Mouse (Mus musculus) T-cell, adult 2 months (primary cell): ENCODE measurements around the gene Foxp1.

Experiments used
- DNase-seq: peaks from one replicate; pipeline ENCODE4 v3.0.0; 2022; ENCODE audit warnings: low spot score

Foxp1 gene

DNA sequence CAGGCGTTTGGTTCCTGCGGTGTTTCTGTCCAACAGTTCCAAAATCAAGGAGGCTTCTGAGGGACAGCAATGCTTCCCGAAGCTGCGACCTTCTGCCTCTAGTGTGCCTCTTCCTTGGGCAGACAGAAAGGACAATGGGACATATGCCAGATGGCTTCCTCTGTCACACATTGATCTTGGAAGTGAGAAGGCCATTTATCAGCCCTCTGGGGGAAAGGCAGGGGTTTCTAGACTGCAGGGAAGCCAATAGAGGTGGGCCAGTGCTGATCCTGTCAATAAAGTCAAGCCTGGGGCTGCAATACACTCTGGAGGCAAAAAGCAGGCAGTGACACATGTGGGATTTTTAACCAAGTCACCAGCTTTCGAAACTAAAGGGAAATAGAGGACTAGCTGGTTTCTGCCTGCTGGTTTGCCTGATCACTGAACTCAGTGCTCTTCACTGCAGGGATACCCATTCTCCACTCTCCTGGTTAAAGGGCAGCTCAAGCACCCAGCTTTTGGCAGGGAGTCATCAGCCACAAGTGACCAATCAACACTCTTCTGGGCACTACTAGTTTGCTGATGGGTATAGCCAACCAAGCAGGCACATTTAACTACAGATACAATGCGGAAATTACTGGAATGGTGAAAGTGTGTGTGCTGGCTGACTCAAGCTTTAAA is 315.2 kb downstream of the Foxp1 start:
- no peak for DNase-seq

DNA sequence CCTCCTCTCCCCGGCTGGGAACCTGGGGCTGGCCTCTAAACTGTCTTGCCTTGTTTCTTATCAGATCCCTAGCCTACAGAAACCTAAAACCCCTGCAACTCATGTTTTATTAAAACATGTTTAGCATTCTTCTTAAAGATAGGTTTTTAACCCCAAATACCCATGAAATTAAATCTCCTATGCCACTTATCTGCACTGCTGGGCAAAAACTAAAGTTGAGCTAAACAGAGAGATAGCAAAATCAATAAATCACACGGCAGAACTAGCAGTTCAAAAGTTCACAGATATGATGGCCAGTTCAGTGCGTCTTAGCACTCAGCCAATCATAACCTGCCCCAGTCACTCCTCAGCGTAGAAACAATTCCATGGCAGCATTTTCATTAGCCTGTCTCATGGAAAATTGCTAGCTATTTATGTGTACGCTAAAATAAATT is 316.1 kb downstream of the Foxp1 start:
- DNase-seq = no peak

- no peak for DNase-seq
These were observed 316.7 kb downstream of the Foxp1 start for GRCm38 (mm10) chr6:99205587-99206436.

- DNase-seq = no peak
These were observed 317.5 kb downstream of the Foxp1 start for GRCm38 (mm10) chr6:99204780-99205586.

DNA sequence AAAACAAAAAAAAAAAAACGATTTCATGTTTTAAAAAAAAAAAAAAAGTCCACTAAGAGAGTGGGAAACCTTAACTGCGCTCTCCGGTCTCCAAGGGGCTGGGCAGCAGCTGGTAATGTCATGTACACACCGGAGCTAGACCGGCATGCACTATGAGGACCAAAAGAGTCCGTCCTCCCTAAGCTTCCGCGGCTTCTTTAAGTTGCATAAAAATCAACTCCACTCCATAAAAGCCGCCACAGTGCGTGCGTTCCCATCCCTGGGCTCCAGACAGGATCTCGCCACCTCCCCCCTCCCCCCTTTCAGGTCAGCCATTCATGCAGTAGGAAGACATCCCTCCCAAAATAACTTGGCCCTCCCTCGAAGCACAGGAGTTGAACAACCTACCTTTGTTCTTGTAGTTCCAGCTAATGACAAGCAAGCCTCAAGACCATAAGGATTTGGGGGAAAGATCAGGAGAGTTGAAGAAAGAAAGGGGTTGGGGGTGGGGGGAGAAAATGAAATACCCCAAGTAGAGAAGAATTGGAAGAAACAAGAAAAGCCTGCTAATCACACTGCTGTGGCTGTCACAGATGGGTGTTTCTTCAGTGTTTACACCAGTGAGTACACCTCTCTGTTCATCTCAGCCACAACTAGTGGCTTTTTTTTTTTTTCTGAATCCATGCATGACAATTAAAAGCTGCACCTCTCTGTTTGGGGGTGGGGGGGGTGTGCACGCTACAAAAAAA is 318.3 kb downstream of the Foxp1 start:
- DNase-seq = no peak

DNA sequence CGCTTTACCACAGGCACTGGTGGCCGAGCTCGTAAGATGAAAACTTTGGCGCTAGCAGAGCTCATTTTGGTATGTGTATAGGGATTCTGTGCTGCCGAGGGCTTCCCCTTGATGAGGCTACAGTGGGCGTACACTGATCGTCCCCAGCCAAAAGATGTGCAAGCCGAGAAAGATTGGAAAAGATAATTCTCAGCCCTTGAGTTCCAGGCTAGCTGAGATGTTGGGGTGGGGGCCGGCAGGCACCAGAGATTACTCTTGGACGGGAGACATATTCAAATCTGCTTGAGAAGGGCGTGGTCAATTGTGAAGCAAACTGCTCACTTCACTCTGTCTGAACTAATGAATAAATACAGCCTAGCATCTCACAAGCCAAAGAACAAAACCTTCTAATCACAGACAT is 319.3 kb downstream of the Foxp1 start:
- no peak for DNase-seq

DNA sequence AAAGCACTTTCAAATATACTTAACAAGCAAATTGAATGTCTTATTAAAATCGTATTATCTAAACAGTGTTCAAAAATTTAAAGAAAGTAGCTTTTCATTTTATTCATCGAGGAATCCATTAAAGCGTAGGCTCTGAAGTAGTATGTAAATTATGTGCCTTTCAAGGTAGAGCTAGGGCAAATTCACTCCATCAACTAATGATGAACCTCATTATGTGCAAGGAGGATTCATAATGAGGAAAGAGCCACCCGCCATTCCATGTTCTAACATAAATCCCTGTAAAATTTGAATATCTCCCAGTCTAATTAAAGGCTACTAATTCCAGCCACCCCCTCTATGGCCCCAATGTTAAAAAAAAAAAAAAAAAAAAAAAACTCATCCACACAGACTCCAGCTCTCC is 319.7 kb downstream of the Foxp1 start:
- no peak for DNase-seq

DNA sequence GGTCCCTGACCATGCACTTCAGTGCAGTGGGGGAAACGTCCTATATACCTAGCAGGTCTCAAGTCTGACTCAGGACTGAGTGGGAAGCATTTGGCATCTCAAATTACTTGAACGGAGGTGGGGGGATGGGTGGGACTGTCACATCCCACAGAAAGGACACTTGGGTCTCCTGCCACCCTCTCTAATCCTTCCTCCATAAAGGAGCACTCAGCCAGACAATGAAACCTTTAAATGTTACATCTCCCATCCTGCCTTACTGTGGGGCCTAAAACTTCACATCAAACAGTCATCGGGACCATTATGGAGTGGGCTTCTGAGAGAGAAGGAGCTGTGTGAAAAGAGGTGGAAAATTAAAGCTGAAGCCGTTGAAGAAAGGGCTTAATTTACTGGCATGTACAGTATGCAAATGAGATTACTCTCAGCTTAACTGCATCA is 321.2 kb downstream of the Foxp1 start:
- DNase-seq = no peak

DNA sequence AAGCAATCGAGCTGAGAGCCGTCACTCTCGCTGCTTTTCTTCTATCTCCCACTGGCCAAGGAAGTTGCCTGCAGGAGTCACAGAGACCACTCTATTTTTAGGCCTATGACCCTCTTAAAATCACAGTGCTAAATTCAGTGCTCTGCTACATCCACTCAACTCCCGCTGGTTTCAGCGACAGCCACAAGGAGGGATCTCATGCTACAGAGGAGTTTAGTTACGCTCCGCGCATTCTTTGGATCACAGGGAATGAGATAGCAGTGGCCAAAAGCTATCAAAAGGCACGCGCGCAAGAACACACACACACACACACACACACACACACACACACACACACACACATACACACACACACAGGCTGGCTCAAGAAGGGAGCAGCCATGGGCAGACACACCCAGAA is 321.9 kb downstream of the Foxp1 start:
- no peak for DNase-seq

DNA sequence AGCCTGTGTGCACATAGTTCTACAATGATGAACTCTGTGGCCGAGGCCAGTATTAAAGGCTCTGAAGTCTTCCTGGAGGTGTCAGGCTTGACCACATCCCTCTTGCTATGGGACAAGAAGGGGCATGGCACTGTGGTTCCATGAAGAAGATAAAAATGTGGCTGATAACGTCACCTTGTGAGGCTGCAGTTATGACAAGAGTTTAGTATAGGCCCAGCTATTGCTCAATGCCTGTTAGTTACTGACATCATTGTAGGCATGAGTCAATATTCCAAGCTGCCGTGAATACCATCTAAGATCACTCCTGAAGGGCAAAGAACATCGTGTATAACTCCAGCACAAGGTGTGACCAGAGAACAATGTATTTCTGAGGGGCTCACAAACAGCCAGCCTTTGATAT is 323.2 kb downstream of the Foxp1 start:
- DNase-seq = no peak

- no peak for DNase-seq
These were observed 328.8 kb downstream of the Foxp1 start for GRCm38 (mm10) chr6:99193697-99194096.

DNA sequence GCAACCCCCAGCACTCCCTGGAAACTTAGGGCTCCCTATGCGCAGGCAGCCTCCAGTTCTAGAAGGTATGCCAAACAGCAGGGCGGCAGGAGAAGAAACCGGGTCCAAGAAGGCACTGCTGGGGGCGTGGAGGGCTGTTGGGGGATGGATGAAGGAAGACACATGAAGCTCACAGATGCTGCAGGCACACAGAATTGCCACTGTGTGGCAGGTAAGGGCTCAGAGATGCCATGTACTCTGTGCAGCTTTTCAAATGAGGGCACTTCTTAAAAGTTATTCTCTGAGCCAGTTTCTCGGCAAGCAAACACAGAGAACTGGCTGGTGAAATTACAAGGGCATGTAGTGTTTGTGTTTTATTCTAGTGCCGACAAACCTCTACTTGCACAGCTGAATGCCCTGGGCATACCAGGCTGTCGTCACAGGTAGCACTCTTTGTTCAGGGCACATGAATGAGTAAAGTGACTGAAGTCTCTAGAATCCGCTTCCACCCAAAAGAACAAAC is 330.8 kb downstream of the Foxp1 start:
- no peak for DNase-seq

DNA sequence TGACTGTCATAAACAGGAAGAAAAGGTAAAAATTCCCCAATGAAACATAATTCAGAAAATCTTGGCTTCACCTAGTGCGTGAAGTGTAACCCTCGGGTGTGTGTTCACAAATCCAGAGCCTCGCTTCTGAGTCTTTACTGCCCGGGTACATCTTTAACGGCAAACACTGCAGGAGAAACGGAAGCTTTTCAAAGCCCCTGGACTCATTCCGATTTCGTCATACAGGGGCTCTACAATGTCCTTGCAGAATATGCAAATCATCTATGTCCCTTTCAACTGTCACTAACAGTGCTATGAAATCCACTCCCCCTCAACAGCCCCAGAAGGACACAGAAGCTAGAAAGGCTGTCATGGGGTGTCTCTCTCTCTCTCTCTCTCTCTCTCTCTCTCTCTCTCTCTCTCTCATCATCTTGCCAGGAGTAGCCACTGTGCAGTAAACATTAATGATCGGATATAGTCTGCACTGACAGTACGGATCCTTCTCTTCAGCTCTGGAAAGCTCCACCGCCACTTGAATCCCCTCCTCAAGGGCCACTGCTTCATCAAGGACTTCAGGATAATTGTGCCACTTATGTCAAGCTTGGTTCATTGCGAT is 331.4 kb downstream of the Foxp1 start:
- no peak for DNase-seq

GRCm38 (mm10) chr6:99189967-99190366 is 332.6 kb downstream of the Foxp1 start:
- DNase-seq = no peak

- no peak for DNase-seq
These were observed 333.9 kb downstream of the Foxp1 start for GRCm38 (mm10) chr6:99188366-99189216.

GRCm38 (mm10) chr6:99187914-99188313 is 334.6 kb downstream of the Foxp1 start:
- DNase-seq = no peak

GRCm38 (mm10) chr6:99187415-99187814 is 335.1 kb downstream of the Foxp1 start:
- no peak for DNase-seq

DNA sequence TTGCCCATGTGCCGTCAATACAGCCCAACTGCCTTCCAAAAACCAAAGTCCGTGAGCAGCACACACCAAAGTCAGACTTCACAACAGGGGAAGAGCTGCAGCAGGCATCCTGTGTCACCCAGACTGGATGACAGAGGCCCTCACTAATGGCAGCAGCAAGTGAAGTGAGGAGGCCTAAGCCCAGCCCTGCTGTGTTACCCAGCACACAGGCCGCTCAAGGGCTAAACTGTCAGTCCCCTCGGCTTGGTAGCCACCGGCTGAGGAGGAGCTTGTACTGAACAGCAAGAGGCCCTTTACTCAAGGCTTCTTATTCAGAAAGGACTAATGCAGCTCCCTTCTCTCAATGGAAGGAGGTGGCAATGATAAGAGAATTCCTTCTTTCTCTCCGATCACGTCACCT is 336.0 kb downstream of the Foxp1 start:
- no peak for DNase-seq

GRCm38 (mm10) chr6:99185797-99186196 is 336.7 kb downstream of the Foxp1 start:
- no peak for DNase-seq

- no peak for DNase-seq
These were observed 338.5 kb downstream of the Foxp1 start for GRCm38 (mm10) chr6:99184051-99184450.
